Mouse (Mus musculus) ES-Bruce4 (cell line): ENCODE results near the gene Gm10226. TPM values are rescaled to one million over a fixed set of nuclear protein-coding genes. Genes with fewer than 3 reads are reported as not detected.
A peak's percentile ranks its signal among the peaks of the same experiment; 100 is the strongest.
"Not testable (repeated sequence)": the region's sequence is repeated elsewhere in the genome, so short reads cannot be mapped to it uniquely, and the experiment has no call there.

Experiments
- H3K27ac ChIP-seq: 2 replicates; pipeline ENCODE4 v1.5.1; 2012; ENCODE audit warnings: low read length, inconsistent platforms; ENCODE audit not compliant: insufficient read depth
- H3K27me3 ChIP-seq: 2 replicates; pipeline ENCODE4 v1.6.1; 2012; ENCODE audit warnings: mild to moderate bottlenecking, low read length, inconsistent platforms; ENCODE audit not compliant: control insufficient read depth, poor library complexity, insufficient read depth, severe bottlenecking
- H3K36me3 ChIP-seq: 2 replicates; pipeline ENCODE4 v1.6.1; 2012; ENCODE audit warnings: inconsistent platforms, mild to moderate bottlenecking, low read length, moderate library complexity; ENCODE audit not compliant: control insufficient read depth, poor library complexity, insufficient read depth, severe bottlenecking
- H3K4me1 ChIP-seq: one replicate; pipeline ENCODE4 v1.8.1; 2011; ENCODE audit warnings: low read length; ENCODE audit not compliant: control insufficient read depth, insufficient read depth
- H3K4me3 ChIP-seq: 2 replicates; pipeline ENCODE4 v1.5.1; 2011; ENCODE audit warnings: low read depth, mild to moderate bottlenecking, low read length
- H3K9ac ChIP-seq: 2 replicates; pipeline ENCODE4 v1.6.1; 2012; ENCODE audit warnings: low read depth, mild to moderate bottlenecking, inconsistent platforms; ENCODE audit not compliant: poor library complexity, severe bottlenecking
- H3K9me3 ChIP-seq: replicated peaks from 2 replicates; pipeline ENCODE4 v1.6.1; 2012; ENCODE audit warnings: mild to moderate bottlenecking, low read length, inconsistent platforms; ENCODE audit not compliant: control insufficient read depth, poor library complexity, insufficient read depth, severe bottlenecking
- CTCF ChIP-seq: IDR thresholded peaks from one replicate; pipeline ENCODE4 v1.8.1; 2011; ENCODE audit warnings: low read depth, low read length
- EP300 ChIP-seq: IDR thresholded peaks from 2 replicates; pipeline ENCODE4 v1.6.1; 2011; ENCODE audit warnings: low read depth, low read length; ENCODE audit not compliant: insufficient read depth
- POLR2A ChIP-seq: IDR thresholded peaks from one replicate; pipeline ENCODE4 v1.8.1; 2011; ENCODE audit warnings: low read length; ENCODE audit not compliant: insufficient read depth
- polyA plus RNA-seq: library from polyadenylated mRNA; stranded (reverse); fragments of >200 nt; gene quantifications from 2 replicates; pipeline ENCODE4 v1.2.4, GENCODE M21; 2011; ENCODE audit warnings: low read depth; ENCODE audit not compliant: missing spikeins, insufficient read depth, insufficient read length

The Gm10226 gene
- polyA plus RNA-seq, 1 experiment, result 6.1 TPM

DNA sequence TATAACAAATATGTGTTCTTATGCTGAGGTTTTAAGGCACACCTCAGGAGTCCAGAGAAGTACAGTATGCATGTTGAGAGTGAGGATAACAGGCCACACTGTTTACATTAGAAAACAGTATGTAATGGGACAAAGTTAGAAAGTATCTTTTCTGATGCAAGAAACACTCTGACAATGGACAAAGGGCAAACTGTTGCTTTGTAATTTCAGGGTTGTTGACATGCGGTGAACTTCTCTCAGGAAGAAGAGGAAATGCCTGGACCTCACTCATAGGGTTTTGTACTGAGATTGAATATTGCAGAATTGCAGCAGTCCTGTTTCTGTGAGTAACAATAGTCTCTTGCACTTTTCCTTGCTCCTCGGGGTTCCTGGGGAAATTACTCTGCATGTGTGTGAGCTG is 16.7 kb downstream of the Gm10226 start:
- H3K27me3 ChIP-seq, result no peaks in the 10 kb centered on the region
- no peak overlapping the region for H3K4me3 ChIP-seq
- no peaks in the 10 kb centered on the region for H3K9me3 ChIP-seq
- peaks cover 3% of the 10 kb centered on the region for H3K36me3 ChIP-seq
- peak overlapping the region; percentile 59; the same call in 1 of the 2 replicates for H3K9ac ChIP-seq
- H3K4me1 ChIP-seq, result peaks cover 1% of the 10 kb centered on the region
- TF ChIP-seq EP300, result no peak
- TF ChIP-seq CTCF, result no peak
- no peak for TF ChIP-seq POLR2A
- no peak overlapping the region for H3K27ac ChIP-seq

GRCm38 (mm10) chr17:21730495-21730894 is 38.8 kb downstream of the Gm10226 start, which contains the start of gene Zfp229:
TSS of gene Zfp229 (plus strand) at chr17:21730795.
- peak within 1 kb of the TSS; percentile 85 for H3K4me3 ChIP-seq
- not testable (repeated sequence) for H3K27me3 ChIP-seq, H3K36me3 ChIP-seq, H3K4me1 ChIP-seq, H3K9me3 ChIP-seq
- peak within 1 kb of the TSS; percentile 36 for H3K27ac ChIP-seq
- peak within 1 kb of the TSS; percentile 81 for H3K9ac ChIP-seq

GRCm38 (mm10) chr17:21733049-21733448 is 41.4 kb downstream of the Gm10226 start:
- Histone ChIP-seq H3K36me3 (no peaks in the 10 kb centered on the region; the same call in 1 of the 2 replicates), H3K9ac (no peak overlapping the region), H3K4me3 (peak overlapping the region; percentile 17; the same call in 1 of the 2 replicates), H3K27me3 (no peaks in the 10 kb centered on the region), H3K9me3 (no peaks in the 10 kb centered on the region), H3K4me1 (no peaks in the 10 kb centered on the region), H3K27ac (peak overlapping the region; percentile 42)
- TF ChIP-seq POLR2A (no peak), CTCF (no peak), EP300 (no peak)

- no peaks in the 10 kb centered on the region for H3K27me3 ChIP-seq
- H3K36me3 ChIP-seq, result no peaks in the 10 kb centered on the region; the same call in 1 of the 2 replicates
- peak overlapping the region; percentile 67 for H3K9ac ChIP-seq
- H3K4me3 ChIP-seq, result peak overlapping the region; percentile 83
- H3K9me3 ChIP-seq, result no peaks in the 10 kb centered on the region
- TF ChIP-seq CTCF (no peak), EP300 (no peak), POLR2A (peak; percentile 56)
- no peaks in the 10 kb centered on the region for H3K4me1 ChIP-seq
- peak overlapping the region; percentile 72 for H3K27ac ChIP-seq
Observed at GRCm38 (mm10) chr17:21733529-21734031, 41.9 kb downstream of the Gm10226 start.

Other genes starting within 250 kb of the Gm10226 start
- gene Zfp51, start 241.5 kb upstream of the Gm10226 start, polyA plus RNA-seq, result 14.5 and 18.2 TPM in 2 replicates
- 9.5 and 9.7 TPM in 2 replicates for gene Zfp53, start 202.9 kb upstream of the Gm10226 start, polyA plus RNA-seq
- 6.6 and 10.5 TPM in 2 replicates for gene Zfp52, start 156.3 kb upstream of the Gm10226 start, polyA plus RNA-seq
- gene Zfp948, start 124.9 kb upstream of the Gm10226 start, polyA plus RNA-seq, result 12.0 and 13.2 TPM in 2 replicates
- gene Zfp983, start 41.2 kb upstream of the Gm10226 start, polyA plus RNA-seq, result 1.9 and 2.1 TPM in 2 replicates
- gene Zfp760, start 15.9 kb downstream of the Gm10226 start, polyA plus RNA-seq, result 13.5 and 14.4 TPM in 2 replicates
- 12.1 and 24.0 TPM in 2 replicates for gene Zfp229, start 38.9 kb downstream of the Gm10226 start, polyA plus RNA-seq
- gene Zfp820, start 153.9 kb downstream of the Gm10226 start, polyA plus RNA-seq, result 9.0 and 10.3 TPM in 2 replicates
- gene Zfp995, start 218.1 kb downstream of the Gm10226 start, polyA plus RNA-seq, result 21.1 and 22.2 TPM in 2 replicates